Mouse (Mus musculus) intestine, embryonic 15.5 days (tissue): ENCODE measurements at regions not wholly inside any gene's neighbourhood (a gene's known extent, or its start where the extent isn't known, plus 50 kb on each side); places are given as distances from the start of the nearest gene placed in this dataset.
"Not testable (repeated sequence)": the region's sequence is repeated elsewhere in the genome, so short reads cannot be mapped to it uniquely, and the experiment has no call there.

Source experiments
- ATAC-seq: fragments of 200-750 bp; cut with Nextera tagmentation; 2 replicates; pipeline ENCODE4 v1.8.0; 2017; ENCODE audit warnings: moderate TSS enrichment, moderate library complexity
- H3K27ac ChIP-seq: fragments of 300-500 bp; sonication (generic); 2 replicates; pipeline ENCODE4 v1.5.1; 2015; ENCODE audit warnings: mild to moderate bottlenecking, inconsistent platforms
- H3K27me3 ChIP-seq: fragments of 300-500 bp; sonication (generic); replicated peaks from 2 replicates; pipeline ENCODE4 v1.6.1; 2015; ENCODE audit warnings: inconsistent platforms
- H3K36me3 ChIP-seq: fragments of 300-500 bp; sonication (generic); 2 replicates; pipeline ENCODE4 v1.6.1; 2015; ENCODE audit warnings: inconsistent platforms
- H3K4me1 ChIP-seq: fragments of 300-500 bp; sonication (generic); replicated peaks from 2 replicates; pipeline ENCODE4 v1.6.1; 2015; ENCODE audit warnings: inconsistent platforms
- H3K4me2 ChIP-seq: fragments of 300-500 bp; sonication (generic); replicated peaks from 2 replicates; pipeline ENCODE4 v1.6.1; 2015; ENCODE audit warnings: mild to moderate bottlenecking, inconsistent platforms
- H3K4me3 ChIP-seq: fragments of 300-500 bp; sonication (generic); replicated peaks from 2 replicates; pipeline ENCODE4 v1.5.1; 2015; ENCODE audit warnings: inconsistent platforms
- H3K9ac ChIP-seq: fragments of 300-500 bp; sonication (generic); 2 replicates; pipeline ENCODE4 v1.6.1; 2015; ENCODE audit warnings: inconsistent platforms
- H3K9me3 ChIP-seq: fragments of 300-500 bp; sonication (generic); 2 replicates; pipeline ENCODE4 v1.6.1; 2016; ENCODE audit warnings: inconsistent platforms
- WGBS: fragments of 180-500 bp; shearing (Covaris S2); methylation state at CpG from one replicate; pipeline ENCODE4 v1.1.7; 2015; 5-methylcytosine and 5-hydroxymethylcytosine counted together

DNA sequence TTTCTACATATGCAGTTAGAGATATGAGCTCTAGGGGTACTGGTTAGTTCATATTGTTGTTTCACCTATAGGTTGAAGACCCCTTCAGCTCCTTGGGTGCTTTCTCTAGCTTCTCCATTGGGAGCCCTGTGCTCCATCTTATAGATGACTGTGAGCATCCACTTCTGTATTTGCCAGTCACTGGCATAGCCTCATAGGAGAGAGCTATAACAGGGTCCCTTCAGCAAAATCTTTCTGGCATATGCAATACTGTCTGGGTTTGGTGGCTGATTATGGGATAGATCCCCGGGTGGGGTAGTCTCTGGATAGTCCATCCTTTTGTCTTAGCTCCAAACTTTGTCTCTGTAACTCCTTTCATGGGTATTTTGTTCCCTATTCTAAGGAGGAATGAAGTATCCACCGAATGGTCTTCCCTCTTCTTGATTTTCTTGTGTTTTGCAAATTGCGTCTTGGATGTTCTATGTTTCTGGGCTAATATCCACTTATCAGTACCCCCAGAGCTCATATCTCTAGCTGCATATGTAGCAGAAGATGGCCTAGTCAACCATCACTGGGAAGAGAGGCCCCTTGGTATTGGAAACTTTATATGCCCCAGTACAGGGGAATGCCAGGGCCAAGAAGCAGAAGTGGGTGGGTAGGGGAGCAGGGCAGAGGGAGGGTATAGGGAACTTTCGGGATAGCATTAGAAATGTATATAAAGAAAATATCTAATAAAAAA is 279.4 kb upstream of the Cwc22 start:
- ATAC-seq, H3K9ac ChIP-seq, H3K27me3 ChIP-seq, H3K4me1 ChIP-seq, H3K9me3 ChIP-seq, H3K36me3 ChIP-seq, H3K27ac ChIP-seq, H3K4me2 ChIP-seq, H3K4me3 ChIP-seq: not testable (repeated sequence)
- 96% methylated on average over 4 of the region's 4 CpGs for WGBS

- no peak for ATAC-seq
- Histone ChIP-seq H3K4me3 (no peak overlapping the region), H3K36me3 (no peaks in the 10 kb centered on the region), H3K4me2 (no peak overlapping the region), H3K27ac (no peak overlapping the region), H3K4me1 (no peaks in the 10 kb centered on the region), H3K27me3 (no peaks in the 10 kb centered on the region), H3K9ac (no peak overlapping the region), H3K9me3 (no peaks in the 10 kb centered on the region)
- WGBS = 66% methylated on average over 8 of the region's 8 CpGs
Observed at GRCm38 (mm10) chr2:78214469-78214868, 268.3 kb upstream of the Cwc22 start.

- 52% methylated on average over 5 of the region's 5 CpGs for WGBS
- Histone ChIP-seq H3K4me3 (no peak overlapping the region), H3K9me3 (no peaks in the 10 kb centered on the region), H3K27ac (no peak overlapping the region), H3K9ac (no peak overlapping the region), H3K4me2 (no peak overlapping the region), H3K4me1 (no peaks in the 10 kb centered on the region), H3K36me3 (no peaks in the 10 kb centered on the region), H3K27me3 (no peaks in the 10 kb centered on the region)
- ATAC-seq = no peak
Observed at GRCm38 (mm10) chr2:78205125-78205524, 258.9 kb upstream of the Cwc22 start.

- H3K36me3 ChIP-seq = no peaks in the 10 kb centered on the region
- no peak overlapping the region for H3K4me3 ChIP-seq
- no peaks in the 10 kb centered on the region for H3K4me1 ChIP-seq
- H3K9ac ChIP-seq = no peak overlapping the region
- 72% methylated on average over 4 of the region's 4 CpGs for WGBS
- no peak for ATAC-seq
- H3K4me2 ChIP-seq = no peak overlapping the region
- no peak overlapping the region for H3K27ac ChIP-seq
- no peaks in the 10 kb centered on the region for H3K27me3 ChIP-seq
- no peaks in the 10 kb centered on the region for H3K9me3 ChIP-seq
Observed at GRCm38 (mm10) chr2:78196006-78196405, 249.8 kb upstream of the Cwc22 start.

GRCm38 (mm10) chr2:78189620-78190019 is 243.4 kb upstream of the Cwc22 start:
- peak; percentile 34; the same call in 1 of the 2 replicates for ATAC-seq
- H3K4me2 ChIP-seq = no peak overlapping the region

DNA sequence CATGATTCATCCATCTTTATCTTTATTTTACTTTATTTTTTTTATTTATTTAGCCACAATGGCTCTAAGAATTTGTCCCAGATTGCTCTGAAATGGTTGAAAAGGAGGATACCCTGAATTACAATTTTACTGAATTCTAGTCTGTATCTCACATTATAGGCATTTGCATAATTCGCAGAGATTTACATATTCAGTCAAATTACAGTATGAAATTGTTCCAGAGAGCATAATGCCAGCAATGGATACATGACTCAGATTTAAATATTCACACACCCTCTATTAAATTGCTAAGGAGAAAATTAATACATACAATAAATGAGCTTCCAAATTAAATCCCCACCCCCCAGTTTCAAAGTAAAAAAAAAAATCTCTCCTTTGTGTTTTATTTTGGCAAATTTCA is 238.8 kb upstream of the Cwc22 start:
- 67% methylated on average over 1 of the region's 1 CpGs for WGBS
- H3K9me3 ChIP-seq = no peaks in the 10 kb centered on the region
- no peak overlapping the region for H3K4me3 ChIP-seq

More at GRCm38 (mm10) chr2:78189620-78190019, 243.4 kb upstream of the Cwc22 start:
- H3K9me3 ChIP-seq = no peaks in the 10 kb centered on the region
- no peak overlapping the region for H3K4me3 ChIP-seq
- H3K9ac ChIP-seq = no peak overlapping the region
- 0% methylated on average over 1 of the region's 1 CpGs for WGBS
- no peak overlapping the region for H3K27ac ChIP-seq
- no peaks in the 10 kb centered on the region for H3K4me1 ChIP-seq
- no peaks in the 10 kb centered on the region for H3K27me3 ChIP-seq
- H3K36me3 ChIP-seq = no peaks in the 10 kb centered on the region

GRCm38 (mm10) chr2:78173784-78174183 is 227.6 kb upstream of the Cwc22 start:
- no peaks in the 10 kb centered on the region for H3K27me3 ChIP-seq
- ATAC-seq = no peak
- no peak overlapping the region for H3K27ac ChIP-seq
- no peak overlapping the region for H3K9ac ChIP-seq
- WGBS = 60% methylated on average over 4 of the region's 4 CpGs
- H3K4me2 ChIP-seq = no peak overlapping the region
- no peaks in the 10 kb centered on the region for H3K36me3 ChIP-seq
- H3K4me1 ChIP-seq = no peaks in the 10 kb centered on the region
- H3K4me3 ChIP-seq = no peak overlapping the region
- H3K9me3 ChIP-seq = no peaks in the 10 kb centered on the region

More for the DNA sequence above, 238.8 kb upstream of the Cwc22 start:
- Histone ChIP-seq H3K4me1 (no peaks in the 10 kb centered on the region), H3K27me3 (no peaks in the 10 kb centered on the region), H3K36me3 (no peaks in the 10 kb centered on the region), H3K27ac (no peak overlapping the region), H3K9ac (no peak overlapping the region), H3K4me2 (no peak overlapping the region)
- no peak for ATAC-seq

- ATAC-seq = no peak
- Histone ChIP-seq H3K4me3 (no peak overlapping the region), H3K27ac (no peak overlapping the region), H3K9me3 (no peaks in the 10 kb centered on the region), H3K9ac (no peak overlapping the region), H3K36me3 (no peaks in the 10 kb centered on the region), H3K4me2 (no peak overlapping the region), H3K4me1 (no peaks in the 10 kb centered on the region), H3K27me3 (no peaks in the 10 kb centered on the region)
- WGBS = 62% methylated on average over 4 of the region's 4 CpGs
Observed at GRCm38 (mm10) chr2:78172819-78173218, 226.6 kb upstream of the Cwc22 start.

- H3K4me1 ChIP-seq = no peaks in the 10 kb centered on the region
- ATAC-seq = no peak
- 85% methylated on average over 6 of the region's 6 CpGs for WGBS
- no peak overlapping the region for H3K9ac ChIP-seq
- no peak overlapping the region for H3K27ac ChIP-seq
- no peaks in the 10 kb centered on the region for H3K27me3 ChIP-seq
- no peak overlapping the region for H3K4me2 ChIP-seq
- no peak overlapping the region for H3K4me3 ChIP-seq
- no peaks in the 10 kb centered on the region for H3K36me3 ChIP-seq
- no peaks in the 10 kb centered on the region for H3K9me3 ChIP-seq
Observed at GRCm38 (mm10) chr2:78170162-78170747, 224.1 kb upstream of the Cwc22 start.

DNA sequence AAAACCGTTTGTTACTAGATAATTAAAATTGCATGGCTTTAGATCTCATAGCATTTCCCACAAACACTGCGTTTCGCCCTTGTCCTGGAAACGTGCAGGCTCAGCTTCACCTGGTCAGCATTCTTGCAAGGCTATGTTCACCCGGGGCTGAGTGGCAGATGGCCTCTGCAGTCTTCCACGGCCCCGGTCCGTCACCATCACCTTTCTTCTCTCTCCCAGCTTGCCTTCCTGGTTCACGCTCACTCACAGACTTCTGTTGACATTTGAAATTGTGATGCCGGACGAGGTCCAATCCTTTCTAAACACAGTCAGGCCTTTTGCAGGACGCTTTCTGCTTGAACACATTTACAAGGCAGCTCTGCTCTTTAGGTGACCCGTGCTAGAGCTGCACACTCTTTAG is 219.3 kb upstream of the Cwc22 start:
- Histone ChIP-seq H3K4me3 (no peak overlapping the region), H3K9ac (no peak overlapping the region), H3K27ac (no peak overlapping the region), H3K4me2 (no peak overlapping the region), H3K36me3 (no peaks in the 10 kb centered on the region), H3K27me3 (no peaks in the 10 kb centered on the region), H3K9me3 (no peaks in the 10 kb centered on the region), H3K4me1 (no peaks in the 10 kb centered on the region)
- no peak for ATAC-seq
- WGBS = 64% methylated on average over 13 of the region's 13 CpGs

- Histone ChIP-seq H3K27ac (no peak overlapping the region), H3K27me3 (no peaks in the 10 kb centered on the region), H3K4me2 (no peak overlapping the region), H3K9me3 (no peaks in the 10 kb centered on the region), H3K4me1 (no peaks in the 10 kb centered on the region), H3K9ac (no peak overlapping the region), H3K4me3 (no peak overlapping the region), H3K36me3 (no peaks in the 10 kb centered on the region)
- peak; percentile 66 for ATAC-seq
- WGBS = 67% methylated on average over 3 of the region's 3 CpGs
Observed at GRCm38 (mm10) chr2:78159877-78160485, 213.8 kb upstream of the Cwc22 start.

DNA sequence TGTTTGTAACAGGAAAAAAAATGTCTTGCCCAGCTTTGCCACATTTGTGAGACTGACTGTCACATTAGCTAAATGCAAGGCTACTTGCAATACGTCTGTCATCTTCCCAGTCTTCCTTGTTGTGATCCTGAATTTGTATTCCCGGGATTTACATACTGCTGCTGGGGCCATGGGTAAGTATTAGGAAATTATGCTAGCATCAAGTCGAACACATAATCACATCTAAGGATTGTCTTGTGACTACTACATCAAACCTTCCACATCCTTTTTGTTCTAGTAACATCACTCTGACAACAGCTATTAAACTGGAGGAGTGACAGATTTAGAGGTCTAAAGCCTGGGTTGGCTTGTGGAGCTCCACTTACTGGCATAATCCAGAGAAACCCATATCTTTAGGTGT is 164.2 kb upstream of the Cwc22 start:
- 79% methylated on average over 3 of the region's 3 CpGs for WGBS
- no peak for ATAC-seq

GRCm38 (mm10) chr2:78095536-78095935 is 149.4 kb upstream of the Cwc22 start:
- 88% methylated on average over 2 of the region's 2 CpGs for WGBS

More for the DNA sequence above, 164.2 kb upstream of the Cwc22 start:
- Histone ChIP-seq H3K27ac (no peak overlapping the region), H3K4me2 (no peak overlapping the region), H3K36me3 (no peaks in the 10 kb centered on the region), H3K4me1 (no peaks in the 10 kb centered on the region), H3K4me3 (no peak overlapping the region), H3K9me3 (no peaks in the 10 kb centered on the region), H3K27me3 (no peaks in the 10 kb centered on the region), H3K9ac (no peak overlapping the region)

More at GRCm38 (mm10) chr2:78095536-78095935, 149.4 kb upstream of the Cwc22 start:
- Histone ChIP-seq H3K36me3 (no peaks in the 10 kb centered on the region), H3K4me2 (no peak overlapping the region), H3K4me3 (no peak overlapping the region), H3K4me1 (no peaks in the 10 kb centered on the region), H3K9me3 (no peaks in the 10 kb centered on the region), H3K27me3 (no peaks in the 10 kb centered on the region), H3K9ac (no peak overlapping the region), H3K27ac (no peak overlapping the region)
- no peak for ATAC-seq
